Mouse (Mus musculus) layer of hippocampus, adult 8-10 months (tissue): ENCODE data around the gene Tbc1d10b. TPM values are rescaled to one million over a fixed set of nuclear protein-coding genes. Genes with fewer than 3 reads are reported as not detected.
"Not testable (repeated sequence)": the region's sequence is repeated elsewhere in the genome, so short reads cannot be mapped to it uniquely, and the experiment has no call there.

Experiments used
- DNase-seq, 2 experiments: peaks; one replicate each; pipeline ENCODE4 v3.0.0; 2022; ENCODE audit warnings: low spot score in 2 of 2
- total RNA-seq, 4 experiments: library from RNA; stranded (reverse); gene quantifications; 2 replicates each; pipeline ENCODE4 v1.2.4; 2022

Tbc1d10b gene
- total RNA-seq, result 100 to 1,000 TPM in 2 of 4 experiments, 10 to 100 TPM in 2; 97.9 to 106 (median 101) TPM

DNA sequence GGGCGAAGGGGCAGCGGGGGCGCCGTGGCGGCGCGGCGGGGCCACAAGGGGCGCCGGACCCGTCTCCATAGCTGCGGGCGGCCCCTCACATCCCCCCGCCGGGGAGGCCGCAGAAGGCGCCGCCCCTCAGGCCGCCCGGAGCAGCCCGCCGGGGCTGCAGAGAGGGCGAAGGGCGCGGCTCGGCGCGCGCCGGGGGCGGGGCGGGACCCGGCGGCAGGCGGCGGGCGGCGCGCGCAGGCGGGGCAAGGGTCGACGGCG, at the start of gene Tbc1d10b:
TSS of gene Tbc1d10b (minus strand) at position 174 of the 258 bp plus-strand sequence.
- DNase-seq, result no peak

DNA sequence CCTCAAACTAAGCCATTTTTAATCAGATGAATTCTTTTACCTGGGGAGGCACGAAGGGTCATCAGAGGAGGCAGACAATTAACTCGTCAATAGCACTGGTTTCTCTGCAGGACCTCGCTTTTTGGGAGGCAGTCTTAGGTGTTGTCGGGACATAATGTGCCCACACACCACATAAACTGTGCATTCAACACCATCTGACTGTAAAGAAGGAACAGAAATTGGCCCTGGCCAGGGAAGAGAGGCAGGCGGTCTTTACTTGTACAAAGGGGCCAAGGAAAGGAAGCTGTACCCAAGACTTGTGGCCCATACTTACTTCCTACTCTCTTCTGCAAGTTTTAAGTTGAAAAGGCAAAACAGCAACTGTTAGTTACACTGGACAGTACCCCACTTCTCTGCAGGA, 48.2 kb upstream of the Tbc1d10b start:
- no peak for DNase-seq

DNA sequence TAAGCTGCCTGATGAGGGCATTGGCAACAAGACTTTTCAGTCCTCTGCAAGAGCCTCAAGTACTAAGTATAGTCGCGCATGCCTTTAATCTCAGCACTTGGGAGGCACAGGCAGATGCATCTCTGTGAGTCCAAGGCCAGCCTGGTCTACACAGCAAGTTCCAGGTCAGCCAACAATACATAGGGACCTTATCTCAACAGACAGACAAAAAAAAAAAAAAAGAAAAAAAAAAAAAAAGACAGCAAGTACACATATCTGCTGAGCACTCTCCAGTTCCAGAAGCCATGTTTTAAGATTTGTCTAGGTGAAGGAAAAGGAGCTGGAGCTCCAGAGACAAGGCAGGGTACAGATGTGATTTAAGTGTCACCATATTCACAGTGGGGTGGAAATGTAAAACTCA, 47.7 kb upstream of the Tbc1d10b start:
- no peak for DNase-seq

DNA sequence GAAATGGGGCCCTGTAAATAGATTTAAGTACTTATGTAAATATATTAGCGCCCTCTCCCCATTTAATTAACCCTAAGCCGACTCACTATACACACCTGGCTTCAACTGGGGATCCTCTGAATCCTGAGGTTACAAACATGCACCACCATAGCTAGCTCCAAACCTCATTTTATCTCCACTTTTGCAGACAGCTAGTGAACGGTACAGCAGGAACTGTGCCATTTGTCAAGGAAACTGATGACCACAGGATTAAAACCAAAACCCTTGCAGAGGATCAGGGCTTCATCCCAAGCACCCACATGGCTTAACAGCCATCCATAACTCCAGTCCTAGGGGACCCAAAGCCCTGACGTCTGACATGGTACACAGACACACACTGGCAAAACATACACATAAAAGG, 46.7 kb upstream of the Tbc1d10b start:
- no peak for DNase-seq

DNA sequence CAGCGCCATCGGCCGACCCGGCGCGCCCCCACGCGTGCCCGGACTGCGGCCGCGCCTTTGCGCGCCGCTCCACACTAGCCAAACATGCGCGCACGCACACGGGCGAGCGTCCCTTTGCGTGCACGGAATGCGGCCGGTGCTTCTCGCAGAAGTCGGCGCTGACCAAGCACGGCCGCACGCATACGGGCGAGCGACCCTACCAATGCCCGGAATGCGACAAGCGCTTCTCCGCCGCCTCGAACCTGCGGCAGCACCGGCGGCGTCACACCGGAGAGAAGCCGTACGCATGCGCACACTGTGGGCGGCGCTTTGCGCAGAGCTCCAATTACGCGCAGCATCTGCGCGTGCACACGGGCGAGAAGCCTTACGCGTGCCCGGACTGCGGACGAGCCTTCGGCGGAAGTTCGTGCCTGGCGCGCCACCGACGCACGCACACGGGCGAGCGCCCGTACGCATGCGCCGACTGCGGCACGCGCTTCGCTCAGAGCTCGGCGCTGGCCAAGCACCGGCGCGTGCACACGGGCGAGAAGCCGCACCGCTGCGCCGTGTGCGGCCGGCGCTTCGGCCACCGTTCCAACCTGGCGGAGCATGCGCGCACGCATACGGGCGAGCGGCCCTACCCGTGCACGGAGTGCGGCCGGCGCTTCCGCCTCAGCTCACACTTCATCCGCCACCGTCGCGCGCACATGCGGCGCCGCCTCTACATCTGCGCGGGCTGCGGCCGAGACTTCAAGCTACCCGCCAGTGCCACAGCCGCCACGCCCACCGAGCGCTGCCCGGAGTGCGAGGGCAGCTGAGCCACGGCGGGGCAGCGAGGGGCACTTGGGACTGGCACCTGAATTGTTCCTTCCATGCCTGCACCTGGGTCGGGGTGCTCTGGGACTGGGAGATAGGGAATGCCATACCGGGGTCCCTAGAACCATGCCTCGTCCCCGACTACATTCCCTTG, 45.8 kb upstream of the Tbc1d10b start:
- DNase-seq, result peak; percentile 91 to 95

DNA sequence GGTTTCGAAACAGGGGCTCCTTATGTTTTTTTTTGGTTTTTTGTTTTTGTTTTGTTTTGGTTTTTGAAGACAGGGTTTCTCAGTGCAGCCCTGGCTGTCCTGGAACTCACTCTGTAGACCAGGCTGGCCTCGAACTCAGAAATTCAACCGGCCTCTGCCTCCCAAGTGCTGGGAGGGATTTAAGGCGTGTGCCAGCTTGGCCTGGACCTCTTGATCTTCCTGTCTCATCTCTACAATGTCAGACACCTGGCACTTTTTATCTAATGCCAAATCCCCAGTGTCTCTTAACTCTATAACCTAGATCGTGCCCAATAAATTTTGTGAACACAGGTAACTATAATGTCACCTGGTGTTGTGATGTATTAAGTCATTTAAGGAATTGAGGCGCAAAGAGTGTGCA, 45.1 kb upstream of the Tbc1d10b start:
- no peak for DNase-seq

DNA sequence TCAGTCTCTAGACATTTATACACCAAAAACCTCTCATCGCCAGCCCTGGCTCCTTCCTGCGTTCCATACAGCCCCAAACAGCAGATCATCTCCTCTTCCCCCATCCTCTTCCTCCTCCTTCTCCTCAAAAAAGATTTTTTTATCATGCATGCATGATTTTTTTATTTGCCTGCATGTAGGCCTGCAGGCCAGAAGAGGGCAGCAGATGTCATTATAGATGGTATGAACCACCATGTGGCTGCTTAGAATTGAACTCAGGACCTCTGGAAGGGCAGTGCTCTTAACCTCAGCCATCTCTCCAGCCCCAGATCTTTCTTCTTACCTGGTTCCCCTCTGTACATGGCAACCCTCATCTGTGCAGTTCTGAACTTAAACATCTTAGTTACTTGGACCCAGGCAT, 44.1 kb upstream of the Tbc1d10b start:
- no peak for DNase-seq

DNA sequence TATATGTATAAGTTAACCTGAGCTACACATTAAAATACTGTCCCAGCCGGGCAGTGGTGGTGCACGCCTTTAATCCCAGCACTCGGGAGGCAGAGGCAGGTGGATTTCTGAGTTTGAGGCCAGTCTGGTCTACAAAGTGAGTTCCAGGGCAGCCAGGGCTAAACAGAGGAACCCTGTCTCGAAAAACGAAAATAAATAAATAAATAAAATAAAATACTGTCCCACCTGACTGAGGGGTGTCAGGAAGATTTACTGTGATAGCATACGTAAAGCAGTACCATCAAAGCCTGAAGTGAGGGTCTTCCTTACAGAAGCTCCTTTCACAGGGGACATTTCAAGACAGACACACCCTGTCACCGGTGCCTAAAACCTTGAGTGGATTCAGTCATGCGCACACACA, 42.2 kb upstream of the Tbc1d10b start:
- not testable (repeated sequence) for DNase-seq

DNA sequence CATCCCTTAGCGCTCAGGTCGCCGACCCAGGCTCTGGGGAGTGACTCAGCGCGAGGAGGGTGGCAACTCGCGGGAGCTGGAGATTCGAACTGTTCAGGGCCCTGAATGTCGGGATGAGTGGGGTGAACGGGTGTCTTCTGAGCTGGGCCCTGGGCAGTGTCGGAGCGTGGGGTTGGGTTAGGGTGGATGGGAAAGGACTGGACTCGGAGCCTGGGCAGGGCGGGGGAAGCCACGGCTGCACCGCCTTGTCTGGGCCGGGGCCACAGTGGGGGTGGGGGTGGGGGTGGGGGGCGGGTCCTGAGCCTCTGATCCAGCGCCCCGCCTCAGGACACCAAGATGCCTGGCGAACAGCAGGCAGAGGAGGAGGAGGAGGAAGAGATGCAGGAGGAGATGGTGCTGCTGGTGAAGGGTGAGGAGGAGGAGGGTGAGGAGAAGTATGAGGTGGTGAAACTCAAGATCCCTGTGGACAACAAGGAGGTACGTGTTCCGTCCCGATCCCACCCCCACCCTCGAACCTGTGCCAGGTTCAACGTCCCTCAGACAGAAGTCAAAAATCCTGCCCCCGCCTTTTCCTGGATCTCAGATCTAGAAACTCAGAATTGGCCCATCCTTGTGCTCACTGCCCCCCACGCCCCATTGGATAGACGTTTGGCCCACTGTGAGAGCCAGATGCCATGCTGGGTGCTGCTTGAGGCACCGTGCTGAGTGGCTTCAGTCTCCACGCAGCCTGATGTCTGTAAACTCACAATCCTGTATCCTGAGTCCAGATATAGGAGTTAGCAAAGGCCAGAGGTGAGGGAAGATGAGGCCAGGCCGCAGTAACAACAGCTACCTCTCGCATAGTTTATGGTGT, 36.6 kb upstream of the Tbc1d10b start:
- no peak for DNase-seq

DNA sequence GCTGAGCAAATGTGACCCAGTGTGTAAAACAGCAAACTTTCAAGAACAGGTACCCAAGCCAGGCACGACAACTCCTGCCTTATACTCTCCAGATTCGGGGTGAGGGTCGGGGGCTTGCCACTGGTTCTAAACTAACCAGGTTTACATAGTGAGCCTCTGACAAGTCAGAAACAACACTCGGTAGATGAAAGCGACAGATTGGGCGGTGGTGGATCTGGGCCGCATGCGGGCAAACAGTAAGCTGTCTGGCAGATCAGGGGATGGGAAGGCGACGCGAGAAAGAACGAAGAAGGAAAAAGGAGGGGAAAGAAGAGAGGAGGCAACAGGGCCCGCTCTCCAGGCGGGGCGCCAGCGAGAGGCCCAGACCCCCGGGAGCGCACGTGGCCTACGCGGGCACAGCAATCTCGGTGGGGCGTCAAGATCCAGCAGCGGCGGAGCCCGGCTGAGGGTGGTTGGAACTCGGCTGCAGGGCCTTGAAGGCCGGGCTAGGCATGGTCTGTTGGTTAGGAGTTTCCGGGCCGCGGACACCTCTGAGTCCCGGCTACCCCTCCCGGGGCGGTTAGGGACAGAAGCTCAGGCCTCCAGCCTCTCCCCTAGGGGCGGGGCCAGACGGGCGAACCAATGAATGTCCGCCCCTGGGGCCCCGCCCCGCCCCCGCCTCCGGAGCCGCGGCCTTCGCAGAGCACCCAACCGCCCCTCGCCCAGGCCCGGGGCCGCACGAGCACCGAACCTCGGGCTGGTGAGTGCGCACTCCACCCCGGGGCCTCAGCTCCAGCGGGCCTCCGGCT, 35.8 kb upstream of the Tbc1d10b start, which contains the start of gene Zfp771:
TSS of gene Zfp771 (plus strand) at position 405 of the 788 bp plus-strand sequence.
- DNase-seq, result peak; percentile 89

DNA sequence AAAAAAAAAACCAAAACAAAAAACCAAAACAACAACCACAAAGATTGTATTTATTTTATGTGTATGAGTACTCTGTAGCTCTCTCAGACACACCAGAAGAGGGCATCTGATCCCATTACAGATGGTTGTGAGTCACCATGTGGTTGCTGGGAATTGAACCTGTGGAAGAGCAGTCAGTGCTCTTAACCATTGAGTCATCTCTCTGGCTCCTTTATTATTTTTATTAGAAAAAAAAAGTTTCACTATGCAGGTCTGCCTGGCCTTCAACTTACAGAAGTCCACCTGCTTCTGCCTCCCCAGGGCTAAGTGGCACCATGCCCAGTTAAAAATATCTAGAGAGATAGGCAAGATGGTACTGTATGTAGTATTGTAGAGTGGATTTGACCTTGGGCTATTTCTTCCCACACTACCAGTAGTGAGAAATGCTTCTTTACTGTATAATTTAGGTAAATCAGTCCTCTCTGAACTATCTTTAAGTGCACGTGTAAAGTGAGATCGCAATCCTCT, 35.1 kb upstream of the Tbc1d10b start:
- no peak for DNase-seq

DNA sequence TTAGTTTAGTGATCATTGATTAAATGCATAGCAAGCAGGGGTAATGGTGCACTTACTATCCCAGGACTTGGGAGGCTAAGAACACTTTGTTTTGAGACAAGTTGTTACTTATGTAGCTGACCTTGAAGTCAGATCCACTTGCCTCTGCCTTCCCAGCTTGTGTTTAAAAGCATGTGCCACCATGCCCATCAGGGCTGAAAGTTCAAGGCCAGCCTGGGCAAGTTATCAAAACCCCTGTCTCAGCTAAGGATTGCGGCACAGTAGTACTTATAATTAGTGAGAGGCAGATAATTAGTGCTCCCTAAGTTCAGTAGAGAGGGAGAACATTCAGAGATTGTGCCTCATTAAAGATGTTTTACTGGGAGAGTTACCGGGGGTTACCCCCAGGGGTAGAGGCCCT, 26.5 kb upstream of the Tbc1d10b start:
- no peak for DNase-seq

DNA sequence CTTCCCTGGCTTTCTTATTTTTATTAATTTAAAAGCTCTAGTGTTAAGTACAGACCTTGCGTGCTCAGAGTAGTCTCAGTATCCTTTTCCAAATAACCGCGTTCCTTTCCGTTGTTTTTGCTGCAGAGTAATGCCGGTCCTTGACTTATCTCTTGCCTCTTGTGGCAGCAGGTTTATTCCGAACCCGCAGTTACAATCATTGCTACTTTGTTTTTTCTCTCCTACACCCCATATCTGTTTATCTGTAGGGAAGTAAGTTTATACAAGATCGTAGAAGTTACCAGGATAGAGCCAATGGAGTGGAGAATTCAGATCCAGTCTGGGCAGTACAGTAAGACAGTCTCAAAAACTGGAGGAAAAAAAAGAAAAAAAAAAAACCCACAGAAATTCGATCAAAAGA, 25.5 kb upstream of the Tbc1d10b start:
- DNase-seq, result no peak

DNA sequence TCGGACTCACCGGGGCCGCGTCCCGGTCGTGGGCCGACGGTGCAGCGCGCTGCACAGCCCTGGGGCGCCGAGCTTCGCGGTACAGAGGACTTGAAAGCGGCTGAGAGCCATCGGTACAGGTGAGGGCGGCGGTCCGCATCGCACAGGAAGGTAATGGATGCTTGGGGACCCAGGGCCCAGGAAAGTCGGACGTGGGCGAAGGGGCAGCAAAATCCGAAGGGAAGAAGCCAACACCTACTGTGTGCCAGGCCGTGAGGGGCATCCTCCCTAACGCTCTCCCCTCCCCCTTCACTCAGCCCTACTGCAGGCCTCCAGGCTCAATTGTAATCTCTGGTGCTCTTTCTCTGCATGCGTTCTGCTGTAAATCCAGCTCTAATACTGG, 25.1 kb upstream of the Tbc1d10b start:
- no peak for DNase-seq

DNA sequence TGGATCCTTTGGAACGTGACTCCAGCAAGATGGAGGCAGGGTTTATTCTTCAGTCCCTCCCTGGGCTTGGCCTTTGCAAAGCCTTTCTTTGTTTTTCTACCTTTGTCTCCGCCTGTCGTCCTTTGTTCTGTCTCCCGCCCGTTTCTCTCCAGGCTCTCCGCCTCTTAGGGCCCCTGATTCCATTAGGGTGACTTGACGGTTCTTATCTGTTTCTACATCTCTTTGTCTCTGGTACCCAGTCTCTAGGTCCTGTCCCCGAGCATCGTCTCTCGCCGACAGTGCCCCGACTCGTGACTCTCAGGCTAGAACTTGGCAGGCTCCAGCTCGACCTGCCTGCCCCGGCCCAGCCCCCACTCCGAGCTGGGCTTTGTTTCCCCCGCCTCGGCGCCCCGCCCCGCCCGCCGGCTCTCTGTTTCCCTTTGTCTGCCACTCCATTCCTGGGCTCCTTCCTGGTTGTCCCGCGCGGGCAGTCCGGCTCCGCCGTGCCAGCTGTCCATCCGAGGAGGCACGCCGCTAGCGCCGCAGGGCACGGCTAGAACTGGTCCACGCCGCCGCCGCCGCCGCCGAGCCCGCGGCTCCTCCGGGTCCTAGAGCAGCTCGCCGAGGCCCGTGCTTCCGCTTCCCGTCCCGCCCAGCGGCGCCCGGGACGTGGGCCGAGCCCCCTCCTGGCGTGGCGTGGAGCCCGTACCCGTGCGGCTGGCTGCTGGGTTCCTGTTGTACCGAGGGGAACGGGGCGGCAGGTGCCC, 24.5 kb upstream of the Tbc1d10b start, which contains the start of the genes Zfp553 and Sept1:
TSS of gene Zfp553 (plus strand) at position 440 of the 746 bp plus-strand sequence.
TSS of gene Sept1 (minus strand) at position 509 of the 746 bp plus-strand sequence.
- DNase-seq, result peak; percentile 71 to 77

DNA sequence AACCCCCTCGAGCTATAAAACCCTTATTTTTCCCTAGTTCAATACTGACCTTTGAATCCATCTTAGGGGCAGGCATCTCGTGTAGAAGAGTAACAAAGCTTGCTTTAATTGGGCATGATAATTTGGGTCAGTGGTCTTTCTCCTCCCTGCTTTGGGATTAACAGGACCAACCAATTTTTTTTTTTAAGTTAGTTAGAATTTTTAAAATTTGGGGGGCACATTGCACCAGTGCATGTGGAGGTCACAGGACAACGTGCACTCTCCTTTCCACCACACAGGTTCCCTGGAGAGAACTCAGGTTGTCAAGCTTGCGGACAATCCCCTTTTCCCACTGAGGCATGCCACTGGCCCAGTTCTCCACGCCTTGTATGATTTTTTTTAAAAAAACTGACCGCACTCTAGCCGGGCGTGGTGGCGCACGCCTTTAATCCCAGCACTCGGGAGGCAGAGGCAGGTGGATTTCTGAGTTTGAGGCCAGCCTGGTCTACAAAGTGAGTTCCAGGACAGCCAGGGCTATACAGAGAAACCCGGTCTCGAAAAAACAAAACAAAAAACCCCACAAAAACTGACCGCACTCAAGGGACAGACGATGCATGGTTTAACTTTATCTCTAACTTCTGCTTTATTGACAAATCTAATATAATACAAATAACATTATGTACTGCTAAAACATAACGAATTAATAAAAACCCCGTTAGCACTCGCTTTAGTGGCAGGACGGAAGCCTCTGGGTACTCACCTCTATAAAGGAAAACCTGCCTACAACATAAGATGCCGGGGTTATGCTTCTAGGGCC, 23.8 kb upstream of the Tbc1d10b start:
- no peak for DNase-seq

DNA sequence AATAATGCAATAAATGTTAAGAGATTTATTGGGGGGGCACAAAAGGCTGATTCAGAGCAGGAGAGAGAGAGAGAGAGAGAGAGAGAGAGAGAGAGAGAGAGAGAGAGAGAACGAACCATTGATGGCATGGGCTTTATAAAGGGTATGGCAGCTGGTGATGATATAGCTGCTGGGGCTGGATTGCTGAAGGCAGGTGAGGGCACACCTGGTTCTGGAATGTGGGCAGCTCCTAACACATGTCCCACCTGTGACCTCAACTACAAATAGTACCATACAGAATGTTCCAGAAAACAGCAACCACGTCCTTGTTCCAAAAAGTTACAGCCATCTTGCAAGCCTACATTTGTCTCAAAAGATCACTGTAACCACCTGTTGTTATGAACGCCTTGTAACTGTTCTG, 23.1 kb upstream of the Tbc1d10b start:
- no peak for DNase-seq

DNA sequence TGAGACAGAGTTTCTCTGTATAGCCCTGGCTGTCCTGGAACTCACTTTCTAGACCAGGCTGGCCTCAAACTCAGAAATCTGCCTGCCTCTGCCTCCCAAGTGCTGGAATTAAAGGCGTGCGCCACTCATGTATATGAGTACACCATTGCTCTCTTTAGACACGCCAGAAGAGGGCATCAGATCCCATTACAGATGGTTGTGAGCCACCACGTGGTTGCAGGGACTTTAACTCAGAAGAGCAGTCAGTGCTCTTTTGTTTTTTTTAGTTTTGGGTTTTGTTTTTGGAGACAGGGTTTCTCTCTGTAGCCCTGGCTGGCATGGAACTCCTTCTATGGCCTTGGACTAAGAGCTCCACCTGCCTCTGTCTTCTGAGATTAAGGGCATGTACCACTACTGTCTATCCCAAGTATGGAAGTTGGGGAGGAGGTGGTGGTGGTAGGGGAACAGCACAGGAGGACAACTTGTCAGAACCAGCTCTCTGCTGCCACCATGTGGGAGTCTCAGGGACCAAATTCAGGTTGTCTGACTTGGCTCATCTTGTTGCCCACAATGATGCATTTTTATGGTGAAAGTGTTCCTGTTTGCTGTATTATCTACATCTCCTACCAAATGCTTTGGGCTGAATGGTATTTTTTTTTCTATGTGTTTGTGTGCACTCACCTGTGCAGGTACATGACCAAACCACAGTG, 20.5 kb upstream of the Tbc1d10b start:
- peak in 1 of 2 experiments; percentile 76 for DNase-seq
